Mouse (Mus musculus) heart, embryonic 11.5 days (tissue): ENCODE measurements around the gene Hmx2. TPM values are rescaled to one million over a fixed set of nuclear protein-coding genes. Genes with fewer than 3 reads are reported as not detected.

ENCODE experiments used
- polyA plus RNA-seq: library from polyadenylated mRNA; unstranded; fragments of >200 nt; fragmentation: Nextera tagmentation; extraction: Ambion mirVana; gene quantifications from 2 replicates; pipeline ENCODE4 v1.2.1, GENCODE M21; 2014

Gene Hmx2
- polyA plus RNA-seq, 1 experiment from 2014 or later = not detected

Other genes starting within 250 kb of the Hmx2 start
- gene Cuzd1, start 226.5 kb upstream of the Hmx2 start, polyA plus RNA-seq = 0.64 and 1.1 TPM in 2 replicates
- not detected in 2 replicates for gene Fam24b, start 219.3 kb upstream of the Hmx2 start, polyA plus RNA-seq
- gene Fam24a, start 214.9 kb upstream of the Hmx2 start, polyA plus RNA-seq = not detected in 2 replicates
- gene 2310057M21Rik, start 186.0 kb upstream of the Hmx2 start, polyA plus RNA-seq = 18.5 and 25.9 TPM in 2 replicates
- gene Pstk, start 177.6 kb upstream of the Hmx2 start, polyA plus RNA-seq = 74.5 and 94.3 TPM in 2 replicates
- gene Ikzf5, start 138.3 kb upstream of the Hmx2 start, polyA plus RNA-seq = 15.1 TPM in 2 replicates
- 76.5 and 87.5 TPM in 2 replicates for gene Acadsb, start 138.2 kb upstream of the Hmx2 start, polyA plus RNA-seq
- not detected in 2 replicates for gene Hmx3, start 5.9 kb upstream of the Hmx2 start, polyA plus RNA-seq
- gene Bub3, start 11.4 kb downstream of the Hmx2 start, polyA plus RNA-seq = 147 and 148 TPM in 2 replicates